Mouse (Mus musculus): ENCODE results near the gene Gm20219.

GRCm38 (mm10) chr17:56540562-56540975, 13.6 kb downstream of the Gm20219 start:
- TF ChIP-seq POLR2A (IDR thresholded peaks at IDR 0.05; ENCODE audit: extremely low read depth, insufficient read depth, low read length) = no peak
- TF ChIP-seq CTCF (IDR thresholded peaks at IDR 0.05; ENCODE audit: extremely low read depth, insufficient read depth, low read length) = no peak
